Mouse (Mus musculus) 416B (cell line): ENCODE measurements around the gene Knstrn.

Experiments
- DNase-seq: peaks from one replicate; pipeline ENCODE4 v3.0.0; 2011; ENCODE audit warnings: low read depth

The Knstrn gene

GRCm38 (mm10) chr2:118861454-118862339, 47.9 kb downstream of the Knstrn start, which contains the start of gene Ivd:
Ivd (plus strand) TSS chr2:118861954.
- no peak for DNase-seq

- no peak for DNase-seq
Observed at GRCm38 (mm10) chr2:118862340-118862675, 48.5 kb downstream of the Knstrn start.

- DNase-seq: no peak
Observed at GRCm38 (mm10) chr2:118870601-118871000, 56.8 kb downstream of the Knstrn start.

- DNase-seq: no peak
Observed at GRCm38 (mm10) chr2:118871032-118871431, 57.2 kb downstream of the Knstrn start.

DNA sequence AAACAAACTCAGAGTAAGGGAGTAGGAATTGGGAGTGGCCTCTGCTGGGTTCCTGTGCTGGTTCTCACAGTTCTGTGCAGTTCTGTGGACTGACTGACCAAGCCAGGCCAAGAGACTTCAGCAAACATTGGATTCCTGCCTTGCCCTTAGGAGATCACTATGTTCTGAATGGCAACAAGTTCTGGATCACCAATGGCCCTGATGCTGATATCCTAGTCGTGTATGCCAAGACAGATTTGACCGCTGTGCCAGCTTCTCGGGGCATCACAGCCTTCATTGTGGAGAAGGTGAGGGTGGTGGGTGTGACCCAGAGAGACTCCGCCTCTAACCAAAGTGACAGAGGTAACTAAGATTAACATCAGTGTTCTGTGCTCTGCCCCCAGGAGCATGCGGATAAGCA, 59.2 kb downstream of the Knstrn start:
- no peak for DNase-seq

DNA sequence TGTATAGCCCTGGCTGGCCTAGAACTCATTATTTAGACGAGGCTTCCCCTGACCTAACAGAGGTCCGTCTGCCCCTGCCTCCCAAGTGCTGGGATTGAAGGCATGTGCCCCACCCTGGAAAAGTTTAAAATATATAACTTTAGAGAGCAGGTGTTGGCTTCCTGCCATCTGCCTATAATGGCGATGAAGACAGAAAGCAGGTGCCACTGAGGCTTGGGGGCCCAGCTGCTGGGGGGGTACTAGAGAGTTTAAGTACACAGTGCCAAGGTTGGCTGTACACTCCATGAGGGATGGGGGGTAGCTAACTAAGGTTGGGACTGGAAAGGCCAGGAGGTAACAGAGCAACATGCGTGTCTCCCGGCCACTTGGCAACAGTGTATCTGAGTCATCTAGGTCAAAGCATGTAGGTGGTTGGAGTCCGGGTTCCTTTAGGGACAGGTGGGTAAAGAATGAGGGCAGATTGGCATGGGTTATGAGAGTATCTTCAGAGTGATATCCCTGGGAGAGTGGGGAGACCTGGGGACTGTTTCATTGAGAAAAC, 60.2 kb downstream of the Knstrn start:
- DNase-seq: no peak

GRCm38 (mm10) chr2:118875316-118875715, 61.5 kb downstream of the Knstrn start:
- no peak for DNase-seq

DNA sequence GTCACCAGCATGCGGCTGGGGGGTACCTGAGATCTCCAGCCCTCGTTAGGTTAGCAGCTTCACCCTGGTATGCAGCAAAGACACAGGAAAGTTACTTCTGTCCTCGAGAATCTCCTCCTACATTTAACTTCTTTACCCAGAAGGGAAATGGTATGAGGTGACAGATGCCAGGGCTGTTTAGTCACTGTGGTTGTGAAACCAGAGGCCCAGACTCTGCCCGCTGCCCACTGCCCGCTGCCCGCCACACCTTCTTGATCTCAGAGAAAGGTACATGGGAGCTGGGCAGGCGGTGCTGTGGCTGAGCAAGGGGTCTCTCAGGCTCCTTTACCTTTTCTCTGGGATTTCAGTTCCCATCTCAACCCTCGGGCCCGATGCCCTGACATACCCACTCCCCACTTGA, 62.6 kb downstream of the Knstrn start:
- peak; percentile 32 for DNase-seq

DNA sequence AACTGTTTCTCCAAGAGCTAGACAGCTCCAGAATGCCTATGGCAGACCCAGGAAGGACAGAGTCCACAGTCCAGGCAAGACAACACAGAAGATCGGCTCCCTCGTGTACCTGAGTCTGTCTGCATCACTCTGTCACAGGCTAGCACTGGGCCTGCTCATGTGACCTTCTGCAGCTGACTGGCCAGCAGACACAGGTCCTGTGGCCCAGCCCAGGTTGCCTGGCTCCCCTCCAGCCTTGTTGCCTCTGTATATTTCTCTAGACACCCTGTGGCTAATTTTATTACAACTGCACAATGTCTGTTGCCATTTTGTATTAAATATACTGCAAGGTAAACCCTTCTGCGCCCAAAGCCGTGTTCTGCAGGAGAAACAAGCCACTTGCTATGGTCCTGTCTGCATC, 67.2 kb downstream of the Knstrn start:
- no peak for DNase-seq

GRCm38 (mm10) chr2:118881956-118882355, 68.2 kb downstream of the Knstrn start:
- no peak for DNase-seq

- peak; percentile 80 for DNase-seq
Observed at GRCm38 (mm10) chr2:118882840-118883679, 69.3 kb downstream of the Knstrn start.

GRCm38 (mm10) chr2:118887440-118887839, 73.6 kb downstream of the Knstrn start:
- no peak for DNase-seq

- no peak for DNase-seq
Observed at GRCm38 (mm10) chr2:118887845-118888548, 74.2 kb downstream of the Knstrn start.

- DNase-seq: no peak
Observed at GRCm38 (mm10) chr2:118891173-118891572, 77.4 kb downstream of the Knstrn start.

DNA sequence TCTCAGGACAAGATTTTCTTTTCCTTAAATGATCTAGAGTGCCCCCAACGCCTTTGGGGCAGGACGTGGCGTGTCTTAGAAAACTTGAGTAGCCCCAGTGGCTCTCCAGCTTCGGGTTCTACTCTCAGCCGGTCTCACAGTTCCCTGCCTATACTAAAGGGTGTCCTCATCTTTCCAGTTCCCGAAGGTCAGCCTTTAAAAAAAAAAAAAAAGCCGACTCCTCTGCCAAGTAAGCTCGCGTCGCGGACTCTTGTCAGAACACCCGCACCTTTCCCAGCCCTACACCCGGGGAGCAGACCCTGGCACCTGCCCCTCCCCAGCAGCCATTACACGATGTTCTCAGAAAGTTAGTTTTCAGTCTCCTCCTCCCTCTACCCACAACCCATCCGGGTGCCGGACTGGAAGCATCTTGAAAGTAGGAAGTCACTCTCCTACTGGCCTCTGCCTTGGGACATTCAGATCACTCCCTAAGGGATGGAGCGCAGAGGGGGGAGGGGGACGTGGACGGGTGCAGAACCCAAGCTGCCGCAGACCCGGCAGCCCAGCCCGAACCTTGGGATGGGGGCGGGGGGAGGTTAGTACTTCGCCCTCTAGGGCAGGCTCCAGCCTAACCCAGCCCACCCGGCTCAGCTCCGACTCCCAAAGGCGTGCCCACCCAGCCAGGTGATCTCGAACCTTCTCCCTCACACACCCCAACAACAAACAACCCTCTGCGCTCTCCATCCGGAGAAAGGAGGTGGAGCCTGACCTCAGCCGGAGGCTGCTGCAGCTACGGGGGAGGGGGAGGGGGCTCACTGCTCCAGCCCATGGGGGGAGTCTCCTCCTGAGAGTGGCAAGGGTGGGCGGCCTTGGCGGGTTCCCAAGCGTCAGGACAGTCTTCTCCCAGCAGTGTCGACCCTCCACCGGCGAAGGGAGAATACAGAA, 82.4 kb downstream of the Knstrn start:
- no peak for DNase-seq

DNA sequence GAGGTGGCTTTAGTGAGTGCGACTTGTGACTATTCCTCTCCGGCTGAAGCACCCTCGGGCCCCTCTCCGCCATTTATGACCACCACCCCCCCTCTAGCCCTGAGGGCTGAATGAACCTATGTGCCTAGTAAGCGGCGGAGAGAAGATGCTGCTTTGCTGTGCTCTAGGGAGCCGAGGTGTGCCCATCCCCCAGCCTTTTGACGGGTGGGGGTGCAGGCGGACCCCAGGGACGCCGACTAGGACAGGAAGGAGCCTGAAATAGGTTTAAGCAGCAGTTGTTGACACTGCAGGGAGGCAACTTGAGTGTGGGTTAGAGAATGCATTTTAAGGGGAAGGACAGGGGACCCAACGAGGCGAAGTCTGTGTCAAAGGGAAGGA, 83.1 kb downstream of the Knstrn start:
- no peak for DNase-seq

DNA sequence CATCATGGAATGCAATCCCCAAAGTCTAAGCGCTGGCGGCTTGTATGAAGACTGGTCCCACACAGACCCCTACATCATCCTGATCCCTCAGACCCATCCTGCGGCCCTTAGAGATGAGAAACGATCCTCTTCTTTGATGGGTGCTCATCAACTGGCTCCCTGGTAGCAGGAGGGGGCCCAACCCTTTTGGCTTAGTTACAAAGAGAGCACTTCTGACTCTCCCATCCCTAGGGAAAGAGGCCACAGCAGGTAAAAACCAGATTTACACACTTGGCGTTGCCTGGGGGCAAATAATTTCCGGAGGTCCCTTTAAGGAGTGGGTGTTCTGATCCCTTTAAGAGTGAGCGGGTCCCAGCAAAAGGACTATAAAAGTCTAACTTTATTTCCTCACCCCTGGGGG, 83.6 kb downstream of the Knstrn start:
- DNase-seq: no peak

GRCm38 (mm10) chr2:118897808-118898207, 84.0 kb downstream of the Knstrn start:
- DNase-seq: no peak

- no peak for DNase-seq
Observed at GRCm38 (mm10) chr2:118898771-118899170, 85.0 kb downstream of the Knstrn start.

DNA sequence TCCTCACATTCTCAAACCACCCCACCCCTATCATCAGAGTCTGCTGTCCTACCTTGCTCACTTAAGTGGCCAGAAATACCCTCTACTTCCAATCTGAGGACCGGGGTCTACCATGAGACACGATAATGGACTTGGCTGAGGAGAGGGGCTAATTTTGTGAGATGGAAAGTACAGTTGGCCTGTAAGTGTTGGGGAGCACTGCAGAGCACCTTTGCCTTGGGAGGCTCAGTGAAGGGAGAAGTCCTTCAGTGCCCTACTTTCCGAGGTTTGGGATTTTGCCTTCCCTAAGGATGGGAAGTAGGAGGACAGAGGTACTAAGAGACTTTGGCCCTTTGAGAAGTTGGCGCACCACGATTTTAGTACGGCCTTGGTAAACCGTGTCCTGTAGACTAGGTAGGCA, 85.5 kb downstream of the Knstrn start:
- no peak for DNase-seq
